Mouse (Mus musculus): ENCODE measurements at regions not wholly inside any gene's neighbourhood (a gene's known extent, or its start where the extent isn't known, plus 50 kb on each side); places are given as distances from the start of the nearest gene placed in this dataset.

DNA sequence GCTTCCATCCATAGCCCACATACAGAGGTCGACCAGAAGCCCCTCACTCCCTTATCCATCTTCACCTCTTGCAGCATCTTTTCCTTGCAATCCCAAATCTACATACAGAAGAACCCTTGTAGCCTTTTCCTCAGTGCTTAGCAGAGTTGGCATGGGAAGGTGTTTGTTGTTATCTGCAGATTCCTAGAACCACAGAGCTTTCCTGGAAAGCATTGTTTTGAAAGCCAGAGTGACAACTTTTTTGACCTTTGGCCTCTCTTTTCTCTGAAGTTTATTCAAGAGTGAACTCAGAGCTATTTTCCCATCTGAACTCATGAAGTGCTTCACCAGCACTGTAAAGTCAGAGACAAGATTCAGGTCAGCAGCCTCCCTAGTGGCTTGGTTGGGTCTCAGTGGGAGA, 209.7 kb upstream of the Foxq1 start:
- no peak for TF ChIP-seq POLR2A (IDR thresholded peaks at IDR 0.05; ENCODE audit: low read depth, low read length)
- no peak for TF ChIP-seq CTCF (IDR thresholded peaks at IDR 0.05; ENCODE audit: borderline replicate concordance, insufficient read depth, low read length)
